Mouse (Mus musculus) bone marrow macrophage, adult 2 months (primary cell): ENCODE measurements around the gene 6330409D20Rik. TPM values are rescaled to one million over a fixed set of nuclear protein-coding genes. Genes with fewer than 3 reads are reported as not detected.

Source experiments
- H3K27ac ChIP-seq: 2 replicates; pipeline ENCODE4 v1.5.1; 2012; ENCODE audit warnings: low read depth, low read length; ENCODE audit not compliant: insufficient read depth
- H3K4me1 ChIP-seq: 2 replicates; pipeline ENCODE4 v1.6.1; 2012; ENCODE audit warnings: low read length; ENCODE audit not compliant: control insufficient read depth, insufficient read depth
- H3K4me3 ChIP-seq: 2 replicates; pipeline ENCODE4 v1.5.1; 2012; ENCODE audit warnings: mild to moderate bottlenecking, low read length, moderate library complexity; ENCODE audit not compliant: insufficient read depth
- CTCF ChIP-seq: IDR thresholded peaks from 2 replicates; pipeline ENCODE4 v1.5.1; 2012; ENCODE audit warnings: low read depth, mild to moderate bottlenecking, low read length, moderate library complexity
- POLR2A ChIP-seq: IDR thresholded peaks from 2 replicates; pipeline ENCODE4 v1.6.1; 2012; ENCODE audit warnings: mild to moderate bottlenecking, low read depth, low read length, borderline replicate concordance
- polyA plus RNA-seq: library from polyadenylated mRNA; stranded (reverse); fragments of >200 nt; gene quantifications from 2 replicates; pipeline ENCODE4 v1.2.4, GENCODE M21; 2012; ENCODE audit not compliant: missing spikeins, insufficient read depth, insufficient read length

The 6330409D20Rik gene
- polyA plus RNA-seq, 1 experiment = not detected

GRCm38 (mm10) chr2:32728463-32728862 is 12.4 kb downstream of the 6330409D20Rik start:
- Histone ChIP-seq H3K4me3 (no peak overlapping the region), H3K27ac (no peak overlapping the region), H3K4me1 (peaks cover 30% of the 10 kb centered on the region)
- TF ChIP-seq CTCF (no peak), POLR2A (no peak)

GRCm38 (mm10) chr2:32727435-32727834 is 13.4 kb downstream of the 6330409D20Rik start:
- peaks cover 27% of the 10 kb centered on the region for H3K4me1 ChIP-seq
- no peak for TF ChIP-seq POLR2A
- TF ChIP-seq CTCF = no peak
- H3K27ac ChIP-seq = no peak overlapping the region
- H3K4me3 ChIP-seq = peak overlapping the region; percentile 52

GRCm38 (mm10) chr2:32724832-32725790 is 15.7 kb downstream of the 6330409D20Rik start:
- H3K27ac ChIP-seq = no peak overlapping the region
- peaks cover 24% of the 10 kb centered on the region for H3K4me1 ChIP-seq
- H3K4me3 ChIP-seq = no peak overlapping the region
- TF ChIP-seq POLR2A (no peak), CTCF (no peak)

- no peak overlapping the region for H3K27ac ChIP-seq
- H3K4me3 ChIP-seq = no peak overlapping the region
- H3K4me1 ChIP-seq = peaks cover 30% of the 10 kb centered on the region
- TF ChIP-seq CTCF (no peak), POLR2A (no peak)
These were observed 16.7 kb downstream of the 6330409D20Rik start for GRCm38 (mm10) chr2:32724149-32724548.

- H3K4me3 ChIP-seq = no peak overlapping the region
- peaks cover 31% of the 10 kb centered on the region for H3K4me1 ChIP-seq
- H3K27ac ChIP-seq = no peak overlapping the region
- TF ChIP-seq CTCF (no peak), POLR2A (no peak)
These were observed 18.2 kb downstream of the 6330409D20Rik start for GRCm38 (mm10) chr2:32722581-32722980.

GRCm38 (mm10) chr2:32722046-32722445 is 18.8 kb downstream of the 6330409D20Rik start:
- peaks cover 29% of the 10 kb centered on the region for H3K4me1 ChIP-seq
- H3K4me3 ChIP-seq = peak overlapping the region; percentile 66
- H3K27ac ChIP-seq = no peak overlapping the region
- no peak for TF ChIP-seq CTCF
- TF ChIP-seq POLR2A = no peak

GRCm38 (mm10) chr2:32720681-32721229 is 20.1 kb downstream of the 6330409D20Rik start, which contains the start of gene Sh2d3c:
Gene Sh2d3c, plus strand, starts transcription at chr2:32721055.
- Histone ChIP-seq H3K4me1 (peaks cover 32% of the 10 kb centered on the region), H3K27ac (peak within 1 kb of the TSS; percentile 33), H3K4me3 (peak within 1 kb of the TSS; percentile 66)
- TF ChIP-seq CTCF (no peak), POLR2A (no peak)

GRCm38 (mm10) chr2:32720053-32720452 is 20.8 kb downstream of the 6330409D20Rik start:
- H3K4me3 ChIP-seq = no peak overlapping the region
- peaks cover 36% of the 10 kb centered on the region for H3K4me1 ChIP-seq
- TF ChIP-seq POLR2A (no peak), CTCF (no peak)
- no peak overlapping the region for H3K27ac ChIP-seq

GRCm38 (mm10) chr2:32718761-32719160 is 22.1 kb downstream of the 6330409D20Rik start:
- Histone ChIP-seq H3K27ac (no peak overlapping the region), H3K4me3 (no peak overlapping the region), H3K4me1 (peaks cover 45% of the 10 kb centered on the region)
- TF ChIP-seq POLR2A (no peak), CTCF (no peak)

GRCm38 (mm10) chr2:32714987-32715425 is 25.8 kb downstream of the 6330409D20Rik start:
- peak overlapping the region; percentile 91 for H3K27ac ChIP-seq
- no peak for TF ChIP-seq POLR2A
- TF ChIP-seq CTCF = no peak
- peaks cover 38% of the 10 kb centered on the region for H3K4me1 ChIP-seq
- H3K4me3 ChIP-seq = no peak overlapping the region
